Mouse (Mus musculus) bone marrow macrophage, adult 2 months (primary cell): ENCODE results near the gene Sh3tc1.

Experiments used
- CTCF ChIP-seq: IDR thresholded peaks from 2 replicates; pipeline ENCODE4 v1.5.1; 2012; ENCODE audit warnings: low read depth, mild to moderate bottlenecking, low read length, moderate library complexity
- POLR2A ChIP-seq: IDR thresholded peaks from 2 replicates; pipeline ENCODE4 v1.6.1; 2012; ENCODE audit warnings: mild to moderate bottlenecking, low read depth, low read length, borderline replicate concordance

DNA sequence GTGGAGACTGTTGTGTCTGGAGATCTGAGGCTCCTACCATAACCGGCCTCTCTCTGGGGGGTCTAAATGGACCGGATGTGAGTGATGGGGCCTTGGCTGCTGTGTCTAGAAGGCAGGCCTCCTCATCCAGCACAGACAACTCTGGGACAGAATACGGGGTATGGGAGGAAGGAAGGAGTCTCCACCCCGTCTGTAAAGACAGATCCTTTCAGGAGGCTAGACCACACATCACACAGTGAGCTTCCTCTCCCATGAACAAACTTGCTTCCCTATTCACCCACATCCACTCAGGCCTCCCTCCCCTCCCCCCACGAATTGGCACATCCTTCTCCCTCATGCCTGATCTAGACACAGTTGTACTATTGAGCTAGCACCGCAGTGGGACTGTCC lies 69.4 kb downstream of the Sh3tc1 start:
- TF ChIP-seq CTCF (no peak), POLR2A (no peak)
